Mouse (Mus musculus): Measurements from ENCODE around the gene Gm21188. TPM values are rescaled to one million over a fixed set of nuclear protein-coding genes. Genes with fewer than 3 reads are reported as not detected.
"Not testable (repeated sequence)": the region's sequence is repeated elsewhere in the genome, so short reads cannot be mapped to it uniquely, and the experiment has no call there.

Gene Gm21188
- total and polyA plus RNA-seq, 3 experiments, result not detected

- H3K9me3 ChIP-seq (replicated peaks; ENCODE audit: insufficient read depth, low read length); H3K4me3 ChIP-seq (ENCODE audit: control insufficient read depth in 1 of 2, insufficient read depth in 1 of 2, low read depth in 2 of 2, low read length in 2 of 2); H3K36me3 ChIP-seq (ENCODE audit: control insufficient read depth in 1 of 2, insufficient read depth in 2 of 2, low read length in 2 of 2); H3K27me3 ChIP-seq (ENCODE audit: control insufficient read depth in 1 of 2, insufficient read depth in 2 of 2, low read length in 2 of 2); H3K9ac ChIP-seq (ENCODE audit: control insufficient read depth, low read depth, low read length, poor library complexity, severe bottlenecking); DNase-seq (ENCODE audit: low read depth, low spot score); H3K79me2 ChIP-seq (ENCODE audit: control insufficient read depth, insufficient read depth, low read length, poor library complexity); H3K4me1 ChIP-seq (ENCODE audit: control insufficient read depth in 1 of 2, insufficient read depth in 2 of 2, low read length in 2 of 2); H3K27ac ChIP-seq (ENCODE audit: control insufficient read depth, low read depth, low read length): not testable (repeated sequence)
These were observed 14.1 kb downstream of the Gm21188 start for GRCm38 (mm10) chr13:120037881-120038280.

- not testable (repeated sequence) for H3K36me3 ChIP-seq (ENCODE audit: control insufficient read depth in 1 of 2, insufficient read depth in 2 of 2, low read length in 2 of 2); DNase-seq (ENCODE audit: low read depth, low spot score); H3K79me2 ChIP-seq (ENCODE audit: control insufficient read depth, insufficient read depth, low read length, poor library complexity)
These were observed 15.3 kb downstream of the Gm21188 start for GRCm38 (mm10) chr13:120036577-120037115.

GRCm38 (mm10) chr13:120035151-120035550 is 16.8 kb downstream of the Gm21188 start:
- H3K4me1 ChIP-seq (ENCODE audit: control insufficient read depth in 1 of 2, insufficient read depth in 2 of 2, low read length in 2 of 2); DNase-seq (ENCODE audit: low read depth, low spot score); H3K9me3 ChIP-seq (replicated peaks; ENCODE audit: insufficient read depth, low read length); H3K36me3 ChIP-seq (ENCODE audit: control insufficient read depth in 1 of 2, insufficient read depth in 2 of 2, low read length in 2 of 2); H3K4me3 ChIP-seq (ENCODE audit: control insufficient read depth in 1 of 2, insufficient read depth in 1 of 2, low read depth in 2 of 2, low read length in 2 of 2); H3K27ac ChIP-seq (ENCODE audit: control insufficient read depth, low read depth, low read length); H3K27me3 ChIP-seq (ENCODE audit: control insufficient read depth in 1 of 2, insufficient read depth in 2 of 2, low read length in 2 of 2); H3K79me2 ChIP-seq (ENCODE audit: control insufficient read depth, insufficient read depth, low read length, poor library complexity); H3K9ac ChIP-seq (ENCODE audit: control insufficient read depth, low read depth, low read length, poor library complexity, severe bottlenecking): not testable (repeated sequence)

More at GRCm38 (mm10) chr13:120036577-120037115, 15.3 kb downstream of the Gm21188 start:
- not testable (repeated sequence) for H3K4me1 ChIP-seq (ENCODE audit: control insufficient read depth in 1 of 2, insufficient read depth in 2 of 2, low read length in 2 of 2); H3K9me3 ChIP-seq (replicated peaks; ENCODE audit: insufficient read depth, low read length); H3K9ac ChIP-seq (ENCODE audit: control insufficient read depth, low read depth, low read length, poor library complexity, severe bottlenecking); H3K27me3 ChIP-seq (ENCODE audit: control insufficient read depth in 1 of 2, insufficient read depth in 2 of 2, low read length in 2 of 2); H3K27ac ChIP-seq (ENCODE audit: control insufficient read depth, low read depth, low read length); H3K4me3 ChIP-seq (ENCODE audit: control insufficient read depth in 1 of 2, insufficient read depth in 1 of 2, low read depth in 2 of 2, low read length in 2 of 2)

- H3K27me3 ChIP-seq (ENCODE audit: control insufficient read depth in 1 of 2, insufficient read depth in 2 of 2, low read length in 2 of 2); H3K9me3 ChIP-seq (replicated peaks; ENCODE audit: insufficient read depth, low read length); H3K36me3 ChIP-seq (ENCODE audit: control insufficient read depth in 1 of 2, insufficient read depth in 2 of 2, low read length in 2 of 2); H3K9ac ChIP-seq (ENCODE audit: control insufficient read depth, low read depth, low read length, poor library complexity, severe bottlenecking); H3K27ac ChIP-seq (ENCODE audit: control insufficient read depth, low read depth, low read length); H3K4me1 ChIP-seq (ENCODE audit: control insufficient read depth in 1 of 2, insufficient read depth in 2 of 2, low read length in 2 of 2); H3K79me2 ChIP-seq (ENCODE audit: control insufficient read depth, insufficient read depth, low read length, poor library complexity); H3K4me3 ChIP-seq (ENCODE audit: control insufficient read depth in 1 of 2, insufficient read depth in 1 of 2, low read depth in 2 of 2, low read length in 2 of 2); DNase-seq (ENCODE audit: low read depth, low spot score): not testable (repeated sequence)
These were observed 17.4 kb downstream of the Gm21188 start for GRCm38 (mm10) chr13:120034637-120035036.

- not testable (repeated sequence) for H3K9ac ChIP-seq (ENCODE audit: control insufficient read depth, low read depth, low read length, poor library complexity, severe bottlenecking); H3K79me2 ChIP-seq (ENCODE audit: control insufficient read depth, insufficient read depth, low read length, poor library complexity); H3K4me3 ChIP-seq (ENCODE audit: control insufficient read depth in 1 of 2, insufficient read depth in 1 of 2, low read depth in 2 of 2, low read length in 2 of 2); DNase-seq (ENCODE audit: low read depth, low spot score); H3K4me1 ChIP-seq (ENCODE audit: control insufficient read depth in 1 of 2, insufficient read depth in 2 of 2, low read length in 2 of 2); H3K9me3 ChIP-seq (replicated peaks; ENCODE audit: insufficient read depth, low read length); H3K27me3 ChIP-seq (ENCODE audit: control insufficient read depth in 1 of 2, insufficient read depth in 2 of 2, low read length in 2 of 2); H3K36me3 ChIP-seq (ENCODE audit: control insufficient read depth in 1 of 2, insufficient read depth in 2 of 2, low read length in 2 of 2); H3K27ac ChIP-seq (ENCODE audit: control insufficient read depth, low read depth, low read length)
These were observed 18.3 kb downstream of the Gm21188 start for GRCm38 (mm10) chr13:120033516-120034190.

GRCm38 (mm10) chr13:120031676-120032075 is 20.3 kb downstream of the Gm21188 start:
- not testable (repeated sequence) for H3K27me3 ChIP-seq (ENCODE audit: control insufficient read depth in 1 of 2, insufficient read depth in 2 of 2, low read length in 2 of 2); H3K4me3 ChIP-seq (ENCODE audit: control insufficient read depth in 1 of 2, insufficient read depth in 1 of 2, low read depth in 2 of 2, low read length in 2 of 2); H3K36me3 ChIP-seq (ENCODE audit: control insufficient read depth in 1 of 2, insufficient read depth in 2 of 2, low read length in 2 of 2); H3K4me1 ChIP-seq (ENCODE audit: control insufficient read depth in 1 of 2, insufficient read depth in 2 of 2, low read length in 2 of 2); DNase-seq (ENCODE audit: low read depth, low spot score); H3K27ac ChIP-seq (ENCODE audit: control insufficient read depth, low read depth, low read length); H3K9me3 ChIP-seq (replicated peaks; ENCODE audit: insufficient read depth, low read length); H3K79me2 ChIP-seq (ENCODE audit: control insufficient read depth, insufficient read depth, low read length, poor library complexity); H3K9ac ChIP-seq (ENCODE audit: control insufficient read depth, low read depth, low read length, poor library complexity, severe bottlenecking)

GRCm38 (mm10) chr13:120027368-120027767 is 24.6 kb downstream of the Gm21188 start:
- H3K4me3 ChIP-seq (ENCODE audit: control insufficient read depth in 1 of 2, insufficient read depth in 1 of 2, low read depth in 2 of 2, low read length in 2 of 2); H3K27me3 ChIP-seq (ENCODE audit: control insufficient read depth in 1 of 2, insufficient read depth in 2 of 2, low read length in 2 of 2); DNase-seq (ENCODE audit: low read depth, low spot score); H3K27ac ChIP-seq (ENCODE audit: control insufficient read depth, low read depth, low read length); H3K36me3 ChIP-seq (ENCODE audit: control insufficient read depth in 1 of 2, insufficient read depth in 2 of 2, low read length in 2 of 2); H3K9ac ChIP-seq (ENCODE audit: control insufficient read depth, low read depth, low read length, poor library complexity, severe bottlenecking); H3K4me1 ChIP-seq (ENCODE audit: control insufficient read depth in 1 of 2, insufficient read depth in 2 of 2, low read length in 2 of 2); H3K9me3 ChIP-seq (replicated peaks; ENCODE audit: insufficient read depth, low read length); H3K79me2 ChIP-seq (ENCODE audit: control insufficient read depth, insufficient read depth, low read length, poor library complexity): not testable (repeated sequence)

Measured in MEL (cell line).